Mouse (Mus musculus): ENCODE results near the gene Maz. TPM values are rescaled to one million over a fixed set of nuclear protein-coding genes. Genes with fewer than 3 reads are reported as not detected.

The Maz gene
- polyA plus RNA-seq (2016; fragmentation: Nextera tagmentation; extraction: Ambion mirVana), result 59.8 and 60.4 TPM in 2 replicates

DNA sequence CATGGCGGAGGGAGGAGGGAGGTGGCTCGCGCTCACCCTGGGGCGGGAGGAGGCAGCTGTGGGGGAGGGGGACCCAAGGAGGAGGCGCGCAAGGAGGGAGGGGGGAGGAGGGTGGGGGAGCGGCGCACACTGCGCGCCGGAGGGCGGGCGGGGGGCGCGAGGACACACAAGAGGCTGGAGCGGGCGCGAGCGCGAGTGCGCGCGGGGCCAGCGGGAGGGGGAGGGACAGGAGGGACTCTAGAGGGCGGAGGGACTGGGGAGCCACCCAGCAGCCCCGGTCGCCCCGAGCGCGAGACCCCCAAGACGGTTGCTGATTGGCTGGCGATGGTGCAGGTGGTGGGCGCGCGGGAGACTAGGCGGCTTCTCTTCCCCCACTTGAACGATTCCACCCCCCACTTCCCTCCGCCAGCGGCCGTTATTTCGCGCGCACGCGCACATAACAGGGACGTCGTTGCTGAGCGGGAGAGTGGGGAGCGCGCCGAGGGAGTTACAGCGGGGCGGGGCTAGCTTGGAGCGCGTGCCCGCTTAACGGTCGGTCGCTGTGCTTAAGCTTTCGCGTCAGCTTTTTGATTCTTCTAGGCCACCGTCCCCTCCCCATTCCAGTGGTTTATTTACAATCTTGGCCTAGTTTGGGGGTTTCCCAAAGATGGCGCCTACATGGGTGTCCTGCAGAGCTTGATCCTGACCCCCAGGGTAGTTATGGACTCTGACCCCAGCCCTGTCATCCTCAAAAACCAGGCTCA lies at the start of gene Maz:
TSS of gene Maz (minus strand) at position 54 of the 743 bp plus-strand sequence.
- peak within 1 kb of the TSS; percentile 99 for H3K27ac ChIP-seq (ENCODE audit: poor library complexity, severe bottlenecking)
- H3K4me3 ChIP-seq, result peak within 1 kb of the TSS; percentile 94
- peak; percentile 90 for ATAC-seq (ENCODE audit: insufficient number of reproducible peaks, low FRiP score)
- peak within 1 kb of the TSS; percentile 97 for H3K4me2 ChIP-seq
- H3K4me1 ChIP-seq (replicated peaks), result peaks cover 39% of the 10 kb centered on the region
- peaks cover 73% of the 10 kb centered on the region for H3K36me3 ChIP-seq
- no peaks in the 10 kb centered on the region for H3K9me3 ChIP-seq (replicated peaks)
- peak within 1 kb of the TSS; percentile 97 for H3K9ac ChIP-seq
- H3K27me3 ChIP-seq (replicated peaks), result no peaks in the 10 kb centered on the region
- WGBS, result under 1% methylated on average over 45 of the region's 63 CpGs

DNA sequence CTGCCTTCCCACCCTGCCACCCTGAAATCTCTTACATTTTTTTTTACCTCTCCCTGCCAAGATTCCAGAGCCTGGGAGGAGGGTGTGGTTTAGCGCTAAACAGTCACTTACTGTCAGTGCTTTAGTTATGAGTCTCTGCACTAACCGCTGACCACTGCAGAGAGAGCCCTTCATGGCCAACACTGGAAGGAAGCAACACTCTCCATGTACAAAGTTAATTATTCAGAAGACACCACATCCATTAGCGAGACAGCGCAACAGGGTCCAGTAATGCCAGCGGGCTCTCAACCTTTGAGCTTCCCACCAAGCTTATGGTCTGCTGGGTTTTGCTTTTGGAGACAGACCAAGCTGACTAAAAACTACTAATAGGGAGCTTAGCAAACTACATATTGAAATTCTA lies 49.4 kb upstream of the Maz start:
- H3K27ac ChIP-seq (ENCODE audit: poor library complexity, severe bottlenecking), result no peak overlapping the region
- H3K9ac ChIP-seq, result no peak overlapping the region
- H3K4me2 ChIP-seq, result no peak overlapping the region
- WGBS, result 76% methylated on average over 5 of the region's 5 CpGs
- peaks cover 10% of the 10 kb centered on the region; the same call in 1 of the 2 replicates for H3K4me1 ChIP-seq (replicated peaks)
- H3K4me3 ChIP-seq, result no peak overlapping the region
- no peaks in the 10 kb centered on the region for H3K36me3 ChIP-seq
- no peaks in the 10 kb centered on the region for H3K27me3 ChIP-seq (replicated peaks)
- ATAC-seq (ENCODE audit: insufficient number of reproducible peaks, low FRiP score), result no peak
- no peaks in the 10 kb centered on the region for H3K9me3 ChIP-seq (replicated peaks)

DNA sequence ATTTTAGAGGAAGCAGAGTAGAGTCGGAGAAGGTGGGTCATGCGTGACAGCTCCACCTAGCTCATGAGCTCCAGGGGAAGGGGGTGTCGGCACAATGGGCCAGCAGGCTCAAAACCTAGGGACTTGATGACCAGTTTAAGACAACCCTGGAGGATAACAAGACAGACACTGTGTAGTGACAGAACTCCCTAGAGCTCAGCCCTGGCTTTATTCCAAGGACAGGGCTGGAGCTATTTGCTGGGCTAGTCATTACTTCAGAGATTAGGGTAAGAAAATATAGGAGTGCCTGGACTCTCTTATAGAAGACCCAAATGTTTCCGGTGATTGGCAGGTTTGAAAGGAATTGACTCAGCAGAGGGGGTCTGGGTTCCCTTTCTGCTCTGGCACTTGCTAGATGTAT lies 46.4 kb upstream of the Maz start:
- no peaks in the 10 kb centered on the region for H3K9me3 ChIP-seq (replicated peaks)
- H3K36me3 ChIP-seq, result no peaks in the 10 kb centered on the region
- no peak overlapping the region for H3K27ac ChIP-seq (ENCODE audit: poor library complexity, severe bottlenecking)
- no peak overlapping the region for H3K4me3 ChIP-seq
- peaks cover 5% of the 10 kb centered on the region; the same call in 1 of the 2 replicates for H3K4me1 ChIP-seq (replicated peaks)
- no peak for ATAC-seq (ENCODE audit: insufficient number of reproducible peaks, low FRiP score)
- 70% methylated on average over 4 of the region's 4 CpGs for WGBS
- no peaks in the 10 kb centered on the region for H3K27me3 ChIP-seq (replicated peaks)
- no peak overlapping the region for H3K4me2 ChIP-seq
- no peak overlapping the region for H3K9ac ChIP-seq

DNA sequence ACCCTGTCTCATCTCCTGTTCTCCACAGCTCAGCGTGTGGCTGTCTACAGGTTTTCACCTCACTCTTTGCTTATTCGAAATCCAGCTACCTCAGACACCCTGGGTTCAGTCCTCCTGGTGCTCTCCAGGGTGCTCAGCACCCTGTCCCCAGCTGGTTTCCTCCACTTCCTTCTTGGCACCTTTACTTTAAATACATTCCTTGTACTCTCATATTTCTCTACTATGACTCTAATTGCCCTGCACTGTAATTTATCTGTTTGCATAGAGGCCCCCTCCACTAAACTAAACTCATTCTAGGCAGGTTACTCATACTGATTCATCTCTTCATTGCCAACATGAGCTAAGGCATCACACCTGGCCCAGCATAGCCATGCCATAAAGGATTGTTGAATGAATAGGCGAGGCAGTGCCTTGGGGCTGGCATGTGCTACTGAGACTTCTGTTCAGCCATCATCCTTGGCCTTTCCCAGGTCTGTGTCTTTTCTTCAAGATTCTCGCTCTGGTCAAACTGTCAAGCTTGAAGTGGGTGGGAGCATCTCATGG lies 44.1 kb upstream of the Maz start:
- 59% methylated on average over 4 of the region's 4 CpGs for WGBS
- ATAC-seq (ENCODE audit: insufficient number of reproducible peaks, low FRiP score), result no peak
- H3K4me1 ChIP-seq (replicated peaks), result peaks cover 2% of the 10 kb centered on the region; the same call in 1 of the 2 replicates
- H3K27me3 ChIP-seq (replicated peaks), result no peaks in the 10 kb centered on the region
- H3K4me3 ChIP-seq, result no peak overlapping the region
- H3K9ac ChIP-seq, result no peak overlapping the region
- H3K4me2 ChIP-seq, result no peak overlapping the region
- H3K27ac ChIP-seq (ENCODE audit: poor library complexity, severe bottlenecking), result no peak overlapping the region
- no peaks in the 10 kb centered on the region for H3K9me3 ChIP-seq (replicated peaks)
- H3K36me3 ChIP-seq, result no peaks in the 10 kb centered on the region

DNA sequence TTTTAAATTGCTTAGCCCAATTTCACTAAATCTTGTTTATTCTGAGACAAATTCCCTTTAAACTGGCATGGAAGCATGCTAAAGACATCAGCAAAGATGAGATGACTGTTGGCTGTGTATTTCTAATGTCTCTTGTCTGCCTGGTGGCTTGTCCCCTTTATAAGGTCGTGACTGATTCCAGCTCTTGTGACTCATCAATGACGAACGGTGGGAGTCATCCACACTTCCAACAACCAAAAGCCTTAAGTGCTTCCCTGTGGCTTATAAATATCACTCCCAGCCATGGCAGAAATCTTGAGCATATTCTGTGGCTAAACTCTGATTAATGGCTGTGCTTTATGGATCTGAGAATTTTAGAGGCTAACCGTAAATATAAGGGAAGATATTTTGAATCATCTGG lies 39.5 kb upstream of the Maz start:
- 54% methylated on average over 4 of the region's 4 CpGs for WGBS
- no peaks in the 10 kb centered on the region for H3K36me3 ChIP-seq

DNA sequence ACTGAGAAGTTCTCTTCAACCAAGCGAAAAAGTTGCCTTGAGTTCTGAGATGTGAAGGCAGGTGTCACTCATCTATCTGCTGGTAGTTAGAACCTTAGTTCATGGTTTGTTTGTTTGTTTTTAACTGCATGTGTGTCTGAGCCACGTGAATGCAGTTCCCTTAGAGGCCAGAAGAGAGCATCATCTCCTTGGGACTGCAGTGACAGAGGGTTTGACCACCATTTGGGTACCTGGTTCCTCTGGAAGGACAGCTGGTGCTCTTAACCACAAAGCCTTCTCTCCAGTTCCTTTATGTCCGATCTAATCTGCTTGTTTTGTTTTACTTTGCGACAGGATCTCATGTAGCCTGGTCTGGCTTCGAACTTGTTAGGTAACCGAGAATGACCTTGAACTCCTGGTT lies 38.7 kb upstream of the Maz start:
- no peaks in the 10 kb centered on the region for H3K27me3 ChIP-seq (replicated peaks)
- H3K4me2 ChIP-seq, result no peak overlapping the region
- H3K27ac ChIP-seq (ENCODE audit: poor library complexity, severe bottlenecking), result no peak overlapping the region
- ATAC-seq (ENCODE audit: insufficient number of reproducible peaks, low FRiP score), result no peak
- no peak overlapping the region for H3K4me3 ChIP-seq
- 78% methylated on average over 6 of the region's 6 CpGs for WGBS
- no peaks in the 10 kb centered on the region for H3K4me1 ChIP-seq (replicated peaks)
- no peak overlapping the region for H3K9ac ChIP-seq
- H3K36me3 ChIP-seq, result no peaks in the 10 kb centered on the region
- no peaks in the 10 kb centered on the region; the same call in 1 of the 2 replicates for H3K9me3 ChIP-seq (replicated peaks)

More for the DNA sequence above, 39.5 kb upstream of the Maz start:
- Histone ChIP-seq H3K4me3 (no peak overlapping the region), H3K9ac (no peak overlapping the region), H3K27me3 (replicated peaks) (no peaks in the 10 kb centered on the region), H3K27ac (ENCODE audit: poor library complexity, severe bottlenecking) (no peak overlapping the region), H3K9me3 (replicated peaks) (no peaks in the 10 kb centered on the region; the same call in 1 of the 2 replicates), H3K4me2 (no peak overlapping the region), H3K4me1 (replicated peaks) (no peaks in the 10 kb centered on the region)
- no peak for ATAC-seq (ENCODE audit: insufficient number of reproducible peaks, low FRiP score)

DNA sequence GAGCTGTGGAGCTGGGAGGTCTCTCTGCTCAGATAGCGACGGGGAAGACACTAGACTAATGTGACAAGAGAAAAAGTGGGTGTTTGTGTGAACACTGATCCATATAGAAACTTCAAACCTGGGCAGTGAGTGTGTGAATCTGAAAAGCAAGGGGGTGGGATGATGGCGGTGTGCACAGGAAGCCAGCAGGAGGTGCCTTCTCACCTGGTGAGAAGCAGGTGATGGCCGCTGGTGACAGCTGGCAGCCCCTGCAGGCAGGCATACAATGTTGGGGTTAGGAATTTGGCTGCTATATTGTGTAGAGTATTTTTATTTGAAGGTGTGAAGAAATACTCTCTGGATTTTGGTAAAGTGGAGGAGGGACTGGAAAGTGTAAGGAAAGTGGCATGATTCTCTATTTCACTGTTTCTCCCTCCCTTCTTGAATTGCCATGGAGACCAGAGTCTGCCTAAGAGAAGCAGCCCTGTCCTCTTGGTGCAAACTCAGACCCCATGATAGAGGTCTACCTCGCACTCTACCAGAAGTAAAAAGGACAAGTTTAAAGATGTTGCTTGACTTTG lies 28.3 kb upstream of the Maz start:
- Histone ChIP-seq H3K9me3 (replicated peaks) (no peaks in the 10 kb centered on the region), H3K36me3 (no peaks in the 10 kb centered on the region), H3K4me2 (no peak overlapping the region), H3K27me3 (replicated peaks) (0 out of 2 replicates have a peak, but pooled peaks cover 11% of the 10 kb centered on the region), H3K4me1 (replicated peaks) (no peaks in the 10 kb centered on the region), H3K27ac (ENCODE audit: poor library complexity, severe bottlenecking) (no peak overlapping the region), H3K9ac (no peak overlapping the region), H3K4me3 (no peak overlapping the region)
- 68% methylated on average over 5 of the region's 5 CpGs for WGBS
- ATAC-seq (ENCODE audit: insufficient number of reproducible peaks, low FRiP score), result no peak

DNA sequence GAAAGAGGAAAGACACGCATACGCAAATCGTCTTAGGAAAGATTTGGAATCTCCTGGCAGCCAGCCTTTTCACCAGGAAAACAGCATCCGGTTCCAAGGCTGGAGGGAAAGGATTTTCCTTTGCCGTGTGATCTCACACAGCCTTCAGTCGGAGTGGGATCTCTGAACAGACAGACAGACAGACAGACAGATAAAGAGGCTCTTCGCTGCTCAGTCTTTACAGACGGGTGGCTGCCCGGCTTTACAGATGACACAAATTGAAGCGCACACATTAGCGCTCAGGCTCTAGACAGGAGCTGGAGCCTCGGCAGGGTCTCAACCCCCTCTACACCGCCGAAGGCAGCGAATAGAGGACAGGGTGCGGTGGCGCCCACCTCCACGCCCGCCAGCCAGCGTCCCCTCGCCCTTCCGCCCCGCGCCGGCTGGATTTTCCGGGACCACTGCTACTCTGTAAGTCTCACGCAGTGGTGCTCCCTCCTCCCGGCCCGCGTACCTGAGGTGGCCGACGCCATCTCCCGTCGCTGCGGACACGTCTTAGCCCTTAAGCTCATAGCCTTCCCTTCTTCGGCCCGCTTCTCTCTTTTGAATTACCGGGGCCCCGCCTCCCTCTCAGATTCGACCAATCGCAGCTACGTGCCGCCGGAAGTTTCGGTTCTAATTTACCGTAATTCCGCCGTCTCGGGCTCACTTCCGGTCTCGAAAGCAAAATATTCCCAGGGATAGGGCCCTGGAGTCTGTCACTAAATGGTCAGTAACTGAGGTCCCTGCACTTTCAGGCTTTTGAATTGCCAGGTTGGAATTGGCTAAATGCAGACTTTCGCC lies 15.2 kb upstream of the Maz start, which contains the start of gene Kif22:
TSS of gene Kif22 (minus strand) at position 621 of the 822 bp plus-strand sequence.
- Histone ChIP-seq H3K4me3 (peak within 1 kb of the TSS; percentile 92), H3K4me1 (replicated peaks) (peaks cover 17% of the 10 kb centered on the region), H3K9me3 (replicated peaks) (no peaks in the 10 kb centered on the region; the same call in 1 of the 2 replicates), H3K9ac (peak within 1 kb of the TSS; percentile 94), H3K4me2 (peak within 1 kb of the TSS; percentile 79), H3K27ac (ENCODE audit: poor library complexity, severe bottlenecking) (peak within 1 kb of the TSS; percentile 76), H3K36me3 (peaks cover 12% of the 10 kb centered on the region), H3K27me3 (replicated peaks) (no peaks in the 10 kb centered on the region)
- WGBS, result under 1% methylated on average over 52 of the region's 53 CpGs
- ATAC-seq (ENCODE audit: insufficient number of reproducible peaks, low FRiP score), result peak; percentile 88

DNA sequence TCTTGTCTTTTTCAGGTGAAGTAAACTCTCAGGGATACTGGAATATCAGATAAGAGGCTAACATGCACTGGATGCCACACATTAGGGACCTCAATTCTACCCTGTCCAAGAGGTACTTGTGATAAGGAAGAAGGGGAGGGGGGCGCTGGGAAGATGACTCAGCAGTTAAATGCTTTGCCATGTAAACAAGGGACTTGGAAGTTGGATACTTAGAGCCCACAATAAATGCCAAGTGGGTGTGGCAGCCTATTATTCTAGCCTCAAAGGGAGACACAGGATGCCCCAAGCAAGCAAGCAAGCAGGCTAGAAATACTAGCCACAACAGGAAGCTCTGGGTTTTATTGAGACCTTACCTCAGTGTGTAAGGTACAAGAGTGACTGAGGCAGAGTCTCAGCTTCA lies 4.4 kb upstream of the Maz start:
- WGBS, result 77% methylated on average over 1 of the region's 1 CpGs
- Histone ChIP-seq H3K27me3 (replicated peaks) (no peaks in the 10 kb centered on the region), H3K4me1 (replicated peaks) (peaks cover 9% of the 10 kb centered on the region), H3K27ac (ENCODE audit: poor library complexity, severe bottlenecking) (no peak overlapping the region), H3K36me3 (peaks cover 78% of the 10 kb centered on the region), H3K4me2 (no peak overlapping the region), H3K9ac (no peak overlapping the region), H3K9me3 (replicated peaks) (no peaks in the 10 kb centered on the region), H3K4me3 (no peak overlapping the region)
- ATAC-seq (ENCODE audit: insufficient number of reproducible peaks, low FRiP score), result no peak

DNA sequence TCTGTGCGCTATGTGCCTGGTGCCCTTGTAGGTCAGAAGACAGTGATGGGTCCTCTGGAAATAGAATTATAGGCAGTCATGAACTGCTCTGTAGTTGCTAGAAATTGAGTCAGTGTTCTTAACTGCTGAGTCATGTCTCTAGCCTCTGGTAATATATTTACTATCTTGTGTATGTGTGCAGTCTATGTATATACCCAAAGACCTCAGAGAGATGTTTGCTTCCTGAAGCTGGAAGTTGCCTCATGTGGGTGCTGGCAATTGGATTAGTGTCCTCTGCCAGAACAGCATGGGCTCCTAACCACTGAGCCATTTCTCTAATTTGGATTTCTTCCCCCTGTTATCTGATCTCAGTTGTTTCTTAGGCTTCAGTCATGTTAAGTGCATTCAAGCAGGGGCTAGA lies 3.3 kb upstream of the Maz start:
- WGBS, result 94% methylated on average over 1 of the region's 1 CpGs
- H3K27me3 ChIP-seq (replicated peaks), result no peaks in the 10 kb centered on the region
- peaks cover 9% of the 10 kb centered on the region for H3K4me1 ChIP-seq (replicated peaks)
- no peak overlapping the region for H3K4me3 ChIP-seq
- ATAC-seq (ENCODE audit: insufficient number of reproducible peaks, low FRiP score), result no peak
- H3K4me2 ChIP-seq, result no peak overlapping the region
- no peak overlapping the region for H3K27ac ChIP-seq (ENCODE audit: poor library complexity, severe bottlenecking)
- no peak overlapping the region for H3K9ac ChIP-seq
- no peaks in the 10 kb centered on the region for H3K9me3 ChIP-seq (replicated peaks)
- peaks cover 70% of the 10 kb centered on the region for H3K36me3 ChIP-seq

DNA sequence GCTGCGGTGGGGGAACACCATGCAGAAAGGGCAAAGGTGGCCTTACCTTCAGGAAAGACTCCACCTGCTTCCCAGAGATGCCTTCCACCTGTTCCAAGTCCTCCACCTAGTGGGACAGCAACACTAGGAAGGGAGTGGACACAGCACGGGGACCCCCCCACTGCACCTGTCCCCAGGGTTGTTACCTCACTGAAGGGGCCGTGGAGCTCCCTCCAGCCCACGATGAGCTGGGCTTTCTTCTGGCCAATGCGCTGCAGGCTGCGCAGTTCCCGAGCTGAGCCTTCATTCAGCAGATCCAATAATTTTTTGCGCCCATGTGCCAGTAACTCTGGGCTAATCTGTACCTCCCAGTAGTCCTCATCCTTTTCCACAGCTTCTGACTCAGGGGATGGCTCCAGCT lies 1.0 kb upstream of the Maz start:
- Histone ChIP-seq H3K27ac (ENCODE audit: poor library complexity, severe bottlenecking) (peak overlapping the region; percentile 99), H3K4me3 (peak overlapping the region; percentile 94), H3K4me2 (peak overlapping the region; percentile 97), H3K27me3 (replicated peaks) (no peaks in the 10 kb centered on the region), H3K4me1 (replicated peaks) (peaks cover 32% of the 10 kb centered on the region), H3K9ac (peak overlapping the region; percentile 97), H3K9me3 (replicated peaks) (no peaks in the 10 kb centered on the region), H3K36me3 (peaks cover 73% of the 10 kb centered on the region)
- WGBS, result 70% methylated on average over 8 of the region's 8 CpGs
- no peak for ATAC-seq (ENCODE audit: insufficient number of reproducible peaks, low FRiP score)

Measured in heart, embryonic 12.5 days (tissue).